Mouse (Mus musculus) liver, embryonic 15.5 days (tissue): ENCODE measurements around the gene Sla2. TPM values are rescaled to one million over a fixed set of nuclear protein-coding genes. Genes with fewer than 3 reads are reported as not detected.
"Not testable (repeated sequence)": the region's sequence is repeated elsewhere in the genome, so short reads cannot be mapped to it uniquely, and the experiment has no call there.

ENCODE experiments used
- ATAC-seq: fragments of 200-750 bp; cut with Nextera tagmentation; 2 replicates; pipeline ENCODE4 v1.8.0; 2017; ENCODE audit warnings: moderate number of reproducible peaks, mild to moderate bottlenecking, moderate library complexity; ENCODE audit not compliant: insufficient read depth
- H3K27ac ChIP-seq: fragments of 300-500 bp; sonication (generic); replicated peaks from 2 replicates; pipeline ENCODE4 v1.5.1; 2015; ENCODE audit warnings: mild to moderate bottlenecking, inconsistent platforms
- H3K27me3 ChIP-seq: fragments of 300-500 bp; sonication (generic); 2 replicates; pipeline ENCODE4 v1.6.1; 2015; ENCODE audit warnings: mild to moderate bottlenecking, inconsistent platforms
- H3K36me3 ChIP-seq: fragments of 300-500 bp; sonication (generic); replicated peaks from 2 replicates; pipeline ENCODE4 v1.6.1; 2015; ENCODE audit warnings: moderate library complexity, mild to moderate bottlenecking, inconsistent platforms
- H3K4me1 ChIP-seq: fragments of 300-500 bp; sonication (generic); replicated peaks from 2 replicates; pipeline ENCODE4 v1.6.1; 2015; ENCODE audit warnings: inconsistent platforms
- H3K4me2 ChIP-seq: fragments of 300-500 bp; sonication (generic); 2 replicates; pipeline ENCODE4 v1.6.1; 2015; ENCODE audit warnings: moderate library complexity, mild to moderate bottlenecking, inconsistent platforms
- H3K4me3 ChIP-seq: fragments of 300-500 bp; sonication (generic); replicated peaks from 2 replicates; pipeline ENCODE4 v1.5.1; 2015; ENCODE audit warnings: mild to moderate bottlenecking, inconsistent platforms
- H3K9ac ChIP-seq: fragments of 300-500 bp; sonication (generic); 2 replicates; pipeline ENCODE4 v1.6.1; 2015; ENCODE audit warnings: moderate library complexity, mild to moderate bottlenecking, inconsistent platforms
- H3K9me3 ChIP-seq: fragments of 300-500 bp; sonication (generic); replicated peaks from 2 replicates; pipeline ENCODE4 v1.6.1; 2016; ENCODE audit warnings: inconsistent platforms
- WGBS: fragments of 180-500 bp; shearing (Covaris S2); methylation state at CpG from one replicate; pipeline ENCODE4 v1.1.7; 2015; ENCODE audit warnings: mixed read lengths; ENCODE audit not compliant: insufficient replicate concordance; 5-methylcytosine and 5-hydroxymethylcytosine counted together
- polyA plus RNA-seq: library from polyadenylated mRNA; unstranded; fragments of >200 nt; fragmentation: Nextera tagmentation; extraction: Ambion mirVana; gene quantifications from 2 replicates; pipeline ENCODE4 v1.2.1, GENCODE M21; 2015

The Sla2 gene
- polyA plus RNA-seq, 1 experiment from 2014 or later = 2.1 TPM

- Histone ChIP-seq H3K9me3 (no peaks in the 10 kb centered on the region), H3K9ac (no peak overlapping the region), H3K27me3 (no peaks in the 10 kb centered on the region), H3K36me3 (peaks cover 91% of the 10 kb centered on the region), H3K4me2 (no peak overlapping the region), H3K27ac (peak overlapping the region; percentile 53; the same call in 1 of the 2 replicates), H3K4me1 (peaks cover 57% of the 10 kb centered on the region), H3K4me3 (no peak overlapping the region)
- WGBS = 72% methylated on average over 8 of the region's 8 CpGs
- ATAC-seq = no peak
Measured at GRCm38 (mm10) chr2:156868994-156869393, 18.0 kb downstream of the Sla2 start.

GRCm38 (mm10) chr2:156864481-156864880 is 22.5 kb downstream of the Sla2 start:
- Histone ChIP-seq H3K36me3 (peaks cover 46% of the 10 kb centered on the region), H3K4me2 (peak overlapping the region; percentile 80), H3K4me3 (peak overlapping the region; percentile 100), H3K9me3 (no peaks in the 10 kb centered on the region), H3K4me1 (peaks cover 48% of the 10 kb centered on the region), H3K27ac (peak overlapping the region; percentile 93), H3K9ac (peak overlapping the region; percentile 100), H3K27me3 (no peaks in the 10 kb centered on the region)
- no peak for ATAC-seq
- WGBS = 56% methylated on average over 3 of the region's 3 CpGs

GRCm38 (mm10) chr2:156863487-156864160 is 23.4 kb downstream of the Sla2 start:
- H3K9ac ChIP-seq = peak overlapping the region; percentile 100
- under 1% methylated on average over 28 of the region's 28 CpGs for WGBS
- H3K27ac ChIP-seq = peak overlapping the region; percentile 93
- peak; percentile 23 for ATAC-seq
- peak overlapping the region; percentile 100 for H3K4me3 ChIP-seq
- H3K9me3 ChIP-seq = no peaks in the 10 kb centered on the region
- peaks cover 39% of the 10 kb centered on the region for H3K4me1 ChIP-seq
- no peaks in the 10 kb centered on the region for H3K27me3 ChIP-seq
- peaks cover 43% of the 10 kb centered on the region for H3K36me3 ChIP-seq
- peak overlapping the region; percentile 80 for H3K4me2 ChIP-seq

- Histone ChIP-seq H3K27me3 (no peaks in the 10 kb centered on the region), H3K4me1 (peaks cover 38% of the 10 kb centered on the region), H3K4me2 (peak within 1 kb of the TSS; percentile 80), H3K27ac (peak within 1 kb of the TSS; percentile 93), H3K9ac (peak within 1 kb of the TSS; percentile 100), H3K4me3 (peak within 1 kb of the TSS; percentile 100), H3K9me3 (no peaks in the 10 kb centered on the region), H3K36me3 (peaks cover 43% of the 10 kb centered on the region)
- ATAC-seq = peak; percentile 96
- under 1% methylated on average over 98 of the region's 98 CpGs for WGBS
Measured at GRCm38 (mm10) chr2:156862772-156863486, 24.1 kb downstream of the Sla2 start, which contains the start of gene Rab5if. Rab5if (plus strand) TSS chr2:156863128.

- H3K9ac ChIP-seq = peak overlapping the region; percentile 82
- peaks cover 39% of the 10 kb centered on the region for H3K36me3 ChIP-seq
- H3K4me1 ChIP-seq = peaks cover 43% of the 10 kb centered on the region
- peak overlapping the region; percentile 90 for H3K27ac ChIP-seq
- no peaks in the 10 kb centered on the region for H3K27me3 ChIP-seq
- H3K9me3 ChIP-seq = no peaks in the 10 kb centered on the region
- no peak for ATAC-seq
- under 1% methylated on average over 19 of the region's 19 CpGs for WGBS
- H3K4me3 ChIP-seq = peak overlapping the region; percentile 100
- peak overlapping the region; percentile 77 for H3K4me2 ChIP-seq
Measured at GRCm38 (mm10) chr2:156862041-156862717, 24.8 kb downstream of the Sla2 start.

- Histone ChIP-seq H3K4me1 (peaks cover 19% of the 10 kb centered on the region), H3K27ac (no peak overlapping the region), H3K36me3 (peaks cover 21% of the 10 kb centered on the region), H3K4me2 (no peak overlapping the region), H3K9ac (no peak overlapping the region), H3K27me3 (no peaks in the 10 kb centered on the region), H3K9me3 (no peaks in the 10 kb centered on the region), H3K4me3 (no peak overlapping the region)
- 79% methylated on average over 7 of the region's 7 CpGs for WGBS
- ATAC-seq = no peak
Measured at GRCm38 (mm10) chr2:156858671-156859070, 28.3 kb downstream of the Sla2 start.

GRCm38 (mm10) chr2:156857835-156858234 is 29.2 kb downstream of the Sla2 start, which contains the start of gene 4930518I15Rik:
4930518I15Rik (minus strand) TSS chr2:156857946.
- Histone ChIP-seq H3K9ac (no peak within 1 kb of the TSS), H3K4me3 (no peak within 1 kb of the TSS), H3K4me2 (no peak within 1 kb of the TSS), H3K4me1 (peaks cover 19% of the 10 kb centered on the region), H3K27ac (peak within 1 kb of the TSS; percentile 51), H3K9me3 (no peaks in the 10 kb centered on the region), H3K36me3 (peaks cover 21% of the 10 kb centered on the region), H3K27me3 (no peaks in the 10 kb centered on the region)
- WGBS = 76% methylated on average over 2 of the region's 2 CpGs
- ATAC-seq = no peak

GRCm38 (mm10) chr2:156857385-156857791 is 29.6 kb downstream of the Sla2 start:
- peaks cover 19% of the 10 kb centered on the region for H3K4me1 ChIP-seq
- no peak overlapping the region for H3K4me2 ChIP-seq
- ATAC-seq = no peak
- no peak overlapping the region for H3K4me3 ChIP-seq
- H3K9me3 ChIP-seq = no peaks in the 10 kb centered on the region
- H3K27ac ChIP-seq = peak overlapping the region; percentile 51
- 64% methylated on average over 3 of the region's 3 CpGs for WGBS
- H3K27me3 ChIP-seq = no peaks in the 10 kb centered on the region
- H3K9ac ChIP-seq = no peak overlapping the region
- H3K36me3 ChIP-seq = peaks cover 22% of the 10 kb centered on the region

DNA sequence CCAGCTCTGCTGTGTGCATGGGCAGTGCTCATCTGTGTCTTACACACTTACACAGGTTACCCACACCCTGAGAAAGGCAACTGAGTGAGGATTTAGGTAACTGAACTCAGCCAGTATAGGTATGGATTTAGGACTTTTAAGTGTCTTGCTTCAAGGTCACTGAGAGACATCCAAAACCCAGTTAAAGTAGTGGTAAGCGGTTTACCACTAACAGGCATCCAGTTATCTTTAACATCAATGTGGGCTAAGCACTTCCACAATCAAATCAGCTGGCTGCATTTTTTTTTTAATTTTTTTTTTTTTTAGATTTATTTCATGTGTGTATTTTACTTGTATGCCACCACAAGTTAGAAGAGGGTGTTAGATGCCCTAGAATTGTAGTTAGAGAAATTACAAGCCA is 30.7 kb downstream of the Sla2 start:
- Histone ChIP-seq H3K9me3 (no peaks in the 10 kb centered on the region), H3K4me1 (peaks cover 18% of the 10 kb centered on the region), H3K36me3 (peaks cover 33% of the 10 kb centered on the region), H3K4me2 (no peak overlapping the region), H3K9ac (no peak overlapping the region), H3K27me3 (no peaks in the 10 kb centered on the region), H3K27ac (no peak overlapping the region), H3K4me3 (no peak overlapping the region)
- WGBS = 71% methylated on average over 1 of the region's 1 CpGs
- no peak for ATAC-seq

- H3K4me2 ChIP-seq, H3K9ac ChIP-seq, H3K4me3 ChIP-seq, H3K9me3 ChIP-seq, H3K27ac ChIP-seq, H3K27me3 ChIP-seq, ATAC-seq: not testable (repeated sequence)
- 62% methylated on average over 13 of the region's 13 CpGs for WGBS
- H3K4me1 ChIP-seq = peaks cover 27% of the 10 kb centered on the region
- H3K36me3 ChIP-seq = peaks cover 33% of the 10 kb centered on the region
Measured at GRCm38 (mm10) chr2:156853999-156854771, 32.8 kb downstream of the Sla2 start.
